Mouse (Mus musculus) liver, adult 2 months (tissue): ENCODE results near the gene Map2.

Experiments used
- CTCF ChIP-seq: fragments of 200-500 bp; IDR thresholded peaks from 2 replicates; pipeline ENCODE4 v1.5.1; 2011; ENCODE audit warnings: low read depth, low read length, control low read depth
- POLR2A ChIP-seq: fragments of 200-500 bp; IDR thresholded peaks from 2 replicates; pipeline ENCODE4 v1.6.1; 2011; ENCODE audit warnings: low read length, control low read depth; ENCODE audit not compliant: insufficient read depth; ENCODE audit errors: extremely low read depth

GRCm38 (mm10) chr1:66263220-66263619, 88.1 kb downstream of the Map2 start:
- TF ChIP-seq POLR2A (no peak), CTCF (no peak)
